In the genomic region with DNA sequence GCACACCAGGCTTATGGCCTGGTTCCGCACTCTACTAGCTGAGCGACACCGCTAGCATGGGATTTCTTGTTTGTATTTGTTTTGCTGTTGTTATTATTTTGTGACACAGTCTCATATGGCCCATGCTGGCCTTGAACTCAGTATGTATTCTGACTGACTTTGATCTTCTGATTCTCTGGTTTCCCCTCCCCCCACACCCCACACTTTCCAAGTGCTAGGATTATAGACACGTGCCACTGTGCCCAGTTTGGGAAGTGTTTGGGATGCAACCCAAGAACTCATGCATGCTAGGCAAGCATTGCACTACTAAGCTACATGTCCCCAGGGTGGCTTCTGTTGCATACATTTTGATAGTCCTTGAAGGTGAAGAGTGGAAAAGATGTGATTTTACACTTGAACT, we compare ENCODE assay signal across 8 mouse cellular contexts. TPM values are rescaled to one million over a fixed set of nuclear protein-coding genes. Genes with fewer than 3 reads are reported as not detected.
DNase-seq lines count a peak whose midpoint lies in the region; ATAC-seq and TF ChIP-seq lines count a peak whose summit lies in the region.

No protein-coding gene starts in this region.

- no peak overlapping the region for H3K27ac ChIP-seq in MEL (ENCODE audit: control insufficient read depth, low read depth, low read length)
- H3K27ac ChIP-seq in forebrain, postnatal 0 days (ENCODE audit: low read depth, low read length): peak overlapping the region; percentile 85; the same call in 1 of the 2 replicates
- H3K27ac ChIP-seq in limb, embryonic 14.5 days (replicated peaks; ENCODE audit: low read depth, low read length): no peak overlapping the region
- H3K27ac ChIP-seq in stomach, postnatal 0 days (replicated peaks): peak overlapping the region; percentile 98

- H3K9ac ChIP-seq in MEL (ENCODE audit: control insufficient read depth, low read depth, low read length, poor library complexity, severe bottlenecking): no peak overlapping the region
- H3K9ac ChIP-seq in forebrain, postnatal 0 days: peak overlapping the region; percentile 93
- H3K9ac ChIP-seq in limb, embryonic 14.5 days (ENCODE audit: low read depth, low read length, severe bottlenecking): peak overlapping the region; percentile 91; the same call in 1 of the 2 replicates
- H3K9ac ChIP-seq in stomach, postnatal 0 days (ENCODE audit: low read length): peak overlapping the region; percentile 100

- no peak for TF ChIP-seq CTCF in MEL (IDR thresholded peaks at IDR 0.05 in 2 of 3, conservative IDR thresholded peaks at IDR 0.05 in 1 of 3; ENCODE audit: control insufficient read depth in 1 of 3, insufficient read depth in 1 of 3, low read depth in 2 of 3, low read length in 3 of 3, poor library complexity in 1 of 3, severe bottlenecking in 1 of 3)
- no peak for TF ChIP-seq CTCF in forebrain, postnatal 0 days (IDR thresholded peaks at IDR 0.05; ENCODE audit: low read depth)
- TF ChIP-seq CTCF in stomach, postnatal 0 days (IDR thresholded peaks at IDR 0.05; ENCODE audit: low read depth): no peak

- no peaks in the 10 kb centered on the region for H3K27me3 ChIP-seq in MEL (ENCODE audit: control insufficient read depth in 1 of 2, insufficient read depth in 2 of 2, low read length in 2 of 2)
- H3K27me3 ChIP-seq in forebrain, postnatal 0 days (ENCODE audit: insufficient read depth, low read length): no peaks in the 10 kb centered on the region
- H3K27me3 ChIP-seq in limb, embryonic 14.5 days (ENCODE audit: control insufficient read depth, insufficient read depth, low read length): no peaks in the 10 kb centered on the region
- no peaks in the 10 kb centered on the region for H3K27me3 ChIP-seq in stomach, postnatal 0 days (ENCODE audit: control insufficient read depth, insufficient read depth, low read length)

- H3K4me1 ChIP-seq in MEL (ENCODE audit: control insufficient read depth in 1 of 2, insufficient read depth in 2 of 2, low read length in 2 of 2): peaks cover 3 to 10% of the 10 kb centered on the region in 2 experiments; a peak in 2 of 4 replicates
- peaks cover 11% of the 10 kb centered on the region; the same call in 1 of the 2 replicates for H3K4me1 ChIP-seq in forebrain, postnatal 0 days (ENCODE audit: insufficient read depth)
- H3K4me1 ChIP-seq in limb, embryonic 14.5 days (ENCODE audit: control insufficient read depth, insufficient read depth, low read length): peaks cover 5% of the 10 kb centered on the region; the same call in 1 of the 2 replicates
- no peaks in the 10 kb centered on the region for H3K4me1 ChIP-seq in stomach, postnatal 0 days (replicated peaks; ENCODE audit: control insufficient read depth, insufficient read depth)

- no peaks in the 10 kb centered on the region for H3K9me3 ChIP-seq in MEL (replicated peaks; ENCODE audit: insufficient read depth, low read length)
- no peaks in the 10 kb centered on the region for H3K9me3 ChIP-seq in forebrain, postnatal 0 days (ENCODE audit: low read length)
- no peaks in the 10 kb centered on the region for H3K9me3 ChIP-seq in limb, embryonic 14.5 days (ENCODE audit: control insufficient read depth, low read length)
- H3K9me3 ChIP-seq in stomach, postnatal 0 days (ENCODE audit: control insufficient read depth, low read length): no peaks in the 10 kb centered on the region

- no peak for TF ChIP-seq EP300 in MEL (IDR thresholded peaks at IDR 0.05; ENCODE audit: low read depth in 1 of 2, low read length in 2 of 2)
- TF ChIP-seq EP300 in stomach, postnatal 0 days (optimal IDR thresholded peaks at IDR 0.05): no peak

- TF ChIP-seq RAD21 in MEL (IDR thresholded peaks at IDR 0.05; ENCODE audit: low read depth, low read length): no peak

- 75% methylated on average over 4 of the region's 4 CpGs for WGBS in forebrain, postnatal 0 days
- WGBS in limb, embryonic 14.5 days: 74% methylated on average over 4 of the region's 4 CpGs
- 58% methylated on average over 4 of the region's 4 CpGs for WGBS in stomach, postnatal 0 days

- no peak for ATAC-seq in forebrain, postnatal 0 days
- no peak for ATAC-seq in limb, embryonic 14.5 days (ENCODE audit: low FRiP score, low read depth)
- ATAC-seq in stomach, postnatal 0 days (ENCODE audit: low FRiP score, low TSS enrichment): no peak

- H3K4me2 ChIP-seq in forebrain, postnatal 0 days (ENCODE audit: low read depth): peak overlapping the region; percentile 87
- H3K4me2 ChIP-seq in limb, embryonic 14.5 days (replicated peaks; ENCODE audit: low read depth, low read length, severe bottlenecking): peak overlapping the region; percentile 64
- peak overlapping the region; percentile 64 for H3K4me2 ChIP-seq in stomach, postnatal 0 days (replicated peaks; ENCODE audit: low read depth)

- 0 out of 4 replicates have a peak, but pooled peaks cover 0 to 2% of the 10 kb centered on the region in 2 experiments for H3K36me3 ChIP-seq in MEL (ENCODE audit: control insufficient read depth in 1 of 2, insufficient read depth in 2 of 2, low read length in 2 of 2)
- H3K36me3 ChIP-seq in forebrain, postnatal 0 days (ENCODE audit: insufficient read depth): peaks cover 9% of the 10 kb centered on the region; the same call in 1 of the 2 replicates
- peaks cover 12% of the 10 kb centered on the region for H3K36me3 ChIP-seq in limb, embryonic 14.5 days (ENCODE audit: control insufficient read depth, insufficient read depth, low read length)
- H3K36me3 ChIP-seq in stomach, postnatal 0 days (ENCODE audit: control insufficient read depth, insufficient read depth, low read length): no peaks in the 10 kb centered on the region

- DNase-seq in heart, adult 11 months: peak; percentile 93
- DNase-seq in heart, adult 8-10 months (ENCODE audit: low spot score): no peak
- peak; percentile 17 for DNase-seq in MEL (ENCODE audit: low read depth, low spot score)
- no peak for DNase-seq in forebrain, postnatal 0 days
- DNase-seq in limb, embryonic 14.5 days (ENCODE audit: low spot score): no peak
- DNase-seq in stomach, postnatal 0 days (ENCODE audit: low spot score): no peak
- DNase-seq in testis, postnatal 10 days (ENCODE audit: low spot score): no peak
- DNase-seq in spleen, adult 18-20 months: no peak

- TF ChIP-seq POLR2A in MEL (IDR thresholded peaks at IDR 0.05; ENCODE audit: control insufficient read depth in 1 of 2, insufficient read depth in 1 of 2, low read depth in 1 of 2, low read length in 2 of 2, poor library complexity in 1 of 2): no peak
- no peak for TF ChIP-seq POLR2A in limb, embryonic 14.5 days (IDR thresholded peaks at IDR 0.05; ENCODE audit: borderline replicate concordance, extremely low read depth, insufficient read depth, insufficient read length)

- no peak overlapping the region for H3K4me3 ChIP-seq in MEL (ENCODE audit: control insufficient read depth in 1 of 2, insufficient read depth in 1 of 2, low read depth in 2 of 2, low read length in 2 of 2)
- H3K4me3 ChIP-seq in forebrain, postnatal 0 days (ENCODE audit: low read depth, low read length): peak overlapping the region; percentile 77
- H3K4me3 ChIP-seq in limb, embryonic 14.5 days (replicated peaks; ENCODE audit: low read length): peak overlapping the region; percentile 92
- peak overlapping the region; percentile 72 for H3K4me3 ChIP-seq in stomach, postnatal 0 days (ENCODE audit: low read depth, low read length)

- H3K79me2 ChIP-seq in MEL (ENCODE audit: control insufficient read depth, insufficient read depth, low read length, poor library complexity): no peaks in the 10 kb centered on the region; the same call in 1 of the 2 replicates

TF ChIP-seq in MEL, 35 proteins besides CTCF, POLR2A, EP300 and RAD21:
- TF ChIP-seq ZNF384 (IDR thresholded peaks at IDR 0.05; ENCODE audit: low read depth, low read length) (no peak), NRF1 (IDR thresholded peaks at IDR 0.05; ENCODE audit: insufficient read depth, low read depth, low read length, poor library complexity, severe bottlenecking) (no peak), CHD1 (IDR thresholded peaks at IDR 0.05; ENCODE audit: low read depth, low read length) (no peak), MYB (IDR thresholded peaks at IDR 0.05; ENCODE audit: low read depth, low read length) (no peak), BHLHE40 (IDR thresholded peaks at IDR 0.05; ENCODE audit: borderline replicate concordance, low read depth, low read length) (no peak), MEF2A (IDR thresholded peaks at IDR 0.05; ENCODE audit: extremely low read depth, insufficient replicate concordance, low read depth, low read length, poor library complexity, severe bottlenecking) (no peak), GATA1 (IDR thresholded peaks at IDR 0.05; ENCODE audit: low read depth, low read length) (no peak)

RNA-seq across cellular contexts. Expression of a gene that starts 1.4 kb away (rescaled TPM):
- 100 to 1,000 TPM; 108 to 143 (median 127) TPM for total RNA-seq in heart, adult 8-10 months (2022)
- total RNA-seq in MEL (2012; rRNA removed): 5.8 and 5.9 TPM in 2 replicates
- 1 to 10 TPM in 1 of 2 experiments, not detected in 1; 7.0 TPM for polyA plus RNA-seq in MEL (2012; ENCODE audit: insufficient read depth in 1 of 2, insufficient read length in 2 of 2, low read depth in 1 of 2, low replicate concordance in 2 of 2, missing spikeins in 1 of 2)
- 21.3 and 28.1 TPM in 2 replicates for total RNA-seq in forebrain, postnatal 0 days (2014; rRNA removed)
- 31.4 and 34.9 TPM in 2 replicates for polyA plus RNA-seq in forebrain, postnatal 0 days (2015; fragmentation: Nextera tagmentation; extraction: Ambion mirVana)
- 45.6 and 46.1 TPM in 2 replicates for polyA plus RNA-seq in limb, embryonic 14.5 days (2012; rRNA removed)
- 60.4 and 64.0 TPM in 2 replicates for polyA plus RNA-seq in limb, embryonic 14.5 days (2014; fragmentation: Nextera tagmentation; extraction: Ambion mirVana)
- 64.7 and 66.4 TPM in 2 replicates for polyA plus RNA-seq in stomach, postnatal 0 days (2015; fragmentation: Nextera tagmentation; extraction: Ambion mirVana)

Comparison
In these comparisons a context has a peak if more than half of its experiments do, and no peak if none do; other contexts are left out.
1. DNase-seq: peak in heart, adult 11 months (single experiment) and MEL (single experiment); none in heart, adult 8-10 months (single experiment), forebrain, postnatal 0 days (single experiment), limb, embryonic 14.5 days (single experiment), stomach, postnatal 0 days (single experiment), testis, postnatal 10 days (single experiment) and spleen, adult 18-20 months (0 of 2).
2. H3K27ac ChIP-seq: peak in forebrain, postnatal 0 days (single experiment) and stomach, postnatal 0 days (single experiment); none in MEL (single experiment) and limb, embryonic 14.5 days (single experiment).
3. H3K4me3 ChIP-seq: peak in forebrain, postnatal 0 days (single experiment), limb, embryonic 14.5 days (single experiment) and stomach, postnatal 0 days (single experiment); none in MEL (0 of 2).
4. Peak in every context shown above with its lines, with median percentiles within 50 percentile points of each other: H3K4me2 ChIP-seq.